Mouse (Mus musculus): ENCODE measurements at regions not wholly inside any gene's neighbourhood (a gene's known extent, or its start where the extent isn't known, plus 50 kb on each side); places are given as distances from the start of the nearest gene placed in this dataset.

DNA sequence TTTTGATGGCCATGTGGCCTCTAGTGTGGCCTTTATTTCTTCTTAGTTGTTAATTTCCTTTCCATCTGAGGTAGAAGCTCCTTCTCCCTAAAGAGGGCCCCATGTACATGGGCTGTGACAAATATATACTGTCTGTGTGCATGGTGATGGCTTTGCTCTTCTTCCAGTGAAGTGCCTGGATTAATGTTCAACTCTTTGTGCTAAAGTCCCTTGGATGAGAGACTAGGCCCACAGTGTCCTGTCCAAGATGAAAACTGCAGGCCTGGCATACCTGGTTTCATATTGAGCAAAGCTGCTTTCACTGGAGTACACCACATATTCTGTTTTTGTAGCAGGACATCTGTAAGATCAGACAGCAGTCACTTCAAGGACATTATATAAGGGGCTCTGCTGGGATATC lies 127.6 kb upstream of the Il12b start:
- no peak for TF ChIP-seq POLR2A (IDR thresholded peaks at IDR 0.05; ENCODE audit: low read depth, low read length)
- no peak for TF ChIP-seq CTCF (IDR thresholded peaks at IDR 0.05; ENCODE audit: extremely low read depth, insufficient read depth, insufficient read length, insufficient replicate concordance)

All from spleen, adult 2 months (tissue).